Mouse (Mus musculus): ENCODE results near the gene Smyd4.
"Not testable (repeated sequence)": the region's sequence is repeated elsewhere in the genome, so short reads cannot be mapped to it uniquely, and the experiment has no call there.

Smyd4 gene

DNA sequence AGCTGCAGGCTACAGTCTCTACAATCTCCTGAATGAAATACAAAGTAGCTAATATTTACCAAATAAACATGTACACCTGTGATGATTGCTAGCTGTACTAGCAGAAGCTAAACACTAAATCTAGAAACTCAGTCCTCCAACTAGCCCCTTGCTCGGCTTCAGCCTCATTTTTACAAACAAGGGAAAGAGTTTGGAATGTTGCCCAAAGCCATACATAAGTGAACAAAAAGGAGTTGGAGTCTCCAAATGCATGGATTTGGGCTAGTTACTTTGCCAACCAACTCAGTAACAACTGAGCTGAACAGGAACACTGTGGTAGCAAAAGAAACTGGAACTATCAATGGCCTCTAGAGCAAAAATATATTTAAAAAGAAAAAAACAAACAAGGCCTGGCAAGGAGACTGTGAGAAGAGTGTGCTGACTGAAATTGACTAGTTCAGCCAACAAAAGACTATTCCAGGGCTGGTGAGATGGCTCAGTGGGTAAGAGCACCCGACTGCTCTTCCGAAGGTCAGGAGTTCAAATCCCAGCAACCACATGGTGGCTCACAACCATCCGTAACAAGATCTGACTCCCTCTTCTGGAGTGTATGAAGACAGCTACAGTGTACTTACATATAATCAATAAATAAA, 1.6 kb upstream of the Smyd4 start:
- DNase-seq (ENCODE audit: low read depth, low spot score): no peak

- DNase-seq (ENCODE audit: low read depth, low spot score): no peak
Observed at GRCm38 (mm10) chr11:75347188-75347585, 1.0 kb upstream of the Smyd4 start.

DNA sequence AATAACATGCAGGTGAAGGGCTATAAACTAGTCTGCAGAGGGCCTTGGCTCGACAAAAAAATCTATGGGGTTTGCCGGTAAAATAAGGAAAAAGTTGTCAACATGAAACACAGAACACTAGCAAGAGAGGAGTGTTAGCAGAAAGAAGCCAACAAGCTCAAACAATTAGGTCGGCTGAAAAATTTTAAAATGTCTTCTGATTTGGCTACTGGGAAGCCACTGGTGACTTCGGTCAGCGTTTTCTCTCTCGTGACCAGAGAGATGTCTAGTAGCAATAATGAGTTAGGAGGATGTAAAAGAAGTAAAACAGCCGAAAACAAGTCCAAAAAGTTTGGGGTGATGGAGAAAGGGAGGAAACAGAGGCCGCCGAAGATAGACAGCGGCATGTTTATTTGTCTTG, 637 bp upstream of the Smyd4 start:
- no peak for DNase-seq (ENCODE audit: low read depth, low spot score)

DNA sequence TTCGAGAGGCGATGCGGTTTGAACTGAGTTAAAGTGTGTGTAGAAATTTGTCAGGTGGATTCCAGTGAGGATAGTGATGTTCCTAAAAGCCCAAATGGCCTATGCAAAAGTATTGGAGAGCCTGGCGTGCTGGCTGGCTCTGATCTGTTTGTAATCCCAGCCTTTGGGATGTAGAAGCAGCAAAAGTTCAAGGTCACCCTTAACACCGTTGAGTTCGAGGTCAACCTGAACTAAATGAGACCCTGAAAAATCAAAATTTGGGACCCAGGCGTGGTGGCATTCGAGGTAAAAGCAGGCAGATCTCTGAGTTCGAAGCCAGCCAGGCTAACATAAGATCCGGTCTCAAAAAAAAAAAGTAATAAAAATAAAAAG, 643 bp downstream of the Smyd4 start:
- DNase-seq (ENCODE audit: low read depth, low spot score): no peak

GRCm38 (mm10) chr11:75351225-75351624, 3.0 kb downstream of the Smyd4 start:
- DNase-seq (ENCODE audit: low read depth, low spot score): no peak

GRCm38 (mm10) chr11:75355475-75355874, 7.2 kb downstream of the Smyd4 start:
- DNase-seq (ENCODE audit: low read depth, low spot score): no peak

DNA sequence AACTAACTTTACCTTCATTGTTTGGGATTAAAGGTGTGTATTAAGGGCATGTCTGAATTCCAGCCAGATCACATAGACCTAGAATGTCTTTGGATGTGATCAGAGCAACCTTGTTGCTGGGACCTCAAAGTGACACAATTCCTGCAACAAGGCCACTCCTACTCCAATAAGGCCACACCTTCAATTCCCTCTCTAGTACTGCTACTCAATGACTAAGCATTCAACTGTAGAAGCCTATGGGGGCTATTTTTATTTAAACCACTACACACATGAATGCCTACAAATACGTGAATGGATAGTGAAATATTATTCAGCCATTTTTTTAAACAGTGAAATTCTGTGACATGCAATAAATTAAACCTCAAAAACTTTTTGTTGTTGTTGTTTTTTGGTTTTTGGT, 28.9 kb downstream of the Smyd4 start:
- DNase-seq (ENCODE audit: low read depth, low spot score): no peak

DNA sequence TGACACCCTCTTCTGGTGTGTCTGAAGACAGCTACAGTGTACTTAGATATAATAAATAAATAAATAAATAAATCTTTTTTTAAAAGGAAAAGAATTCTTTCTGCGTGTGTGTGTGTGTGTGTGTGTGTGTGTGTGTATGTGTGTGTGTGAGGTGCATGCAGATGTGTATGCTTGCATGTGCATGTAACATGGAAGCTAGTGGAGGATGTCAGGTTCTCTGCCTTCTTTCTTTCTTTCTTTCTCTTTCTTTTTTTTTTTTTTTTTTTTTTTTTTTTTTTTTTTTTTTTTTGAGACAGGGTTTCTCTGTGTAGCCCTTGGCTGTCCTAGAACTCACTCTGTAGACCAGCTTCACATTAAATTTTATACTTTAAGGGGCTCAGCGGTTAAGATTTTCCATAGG, 30.6 kb downstream of the Smyd4 start:
- DNase-seq (ENCODE audit: low read depth, low spot score): not testable (repeated sequence)

DNA sequence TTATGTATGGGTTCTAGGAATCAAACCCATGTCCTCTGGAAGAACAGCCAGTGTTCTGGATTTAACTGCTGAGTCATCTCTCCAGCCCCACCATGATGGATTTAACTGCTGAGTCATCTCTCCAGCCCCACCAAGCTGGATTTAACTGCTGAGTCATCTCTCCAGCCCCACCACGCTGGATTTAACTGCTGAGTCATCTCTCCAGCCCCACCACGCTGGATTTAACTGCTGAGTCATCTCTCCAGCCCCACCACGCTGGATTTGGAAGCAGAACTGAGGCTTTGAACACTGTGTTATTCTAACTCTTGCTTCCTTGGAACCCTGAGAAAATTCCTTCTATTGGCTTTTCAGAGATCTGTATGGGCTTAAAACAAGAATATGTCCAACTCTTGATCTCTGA, 35.3 kb downstream of the Smyd4 start:
- not testable (repeated sequence) for DNase-seq (ENCODE audit: low read depth, low spot score)

DNA sequence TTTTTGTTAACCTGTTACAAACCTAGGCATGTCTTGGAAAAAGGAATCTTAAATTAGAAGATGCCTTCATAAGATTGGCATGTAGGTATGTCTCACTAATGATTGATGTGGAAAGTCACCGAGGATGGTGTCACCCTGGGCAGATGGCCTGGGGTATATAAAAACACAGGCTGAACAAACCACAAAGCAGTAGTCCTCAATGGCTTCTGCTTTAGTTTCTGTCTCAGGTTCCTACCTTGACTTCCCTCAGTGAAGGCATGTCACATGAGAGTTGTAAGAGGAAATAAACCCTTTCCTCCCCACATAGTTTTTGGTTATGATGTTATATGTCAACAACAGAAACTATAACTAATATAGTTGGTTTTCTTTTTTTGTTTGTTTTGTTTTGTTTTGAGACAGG, 47.4 kb downstream of the Smyd4 start:
- DNase-seq (ENCODE audit: low read depth, low spot score): no peak

DNA sequence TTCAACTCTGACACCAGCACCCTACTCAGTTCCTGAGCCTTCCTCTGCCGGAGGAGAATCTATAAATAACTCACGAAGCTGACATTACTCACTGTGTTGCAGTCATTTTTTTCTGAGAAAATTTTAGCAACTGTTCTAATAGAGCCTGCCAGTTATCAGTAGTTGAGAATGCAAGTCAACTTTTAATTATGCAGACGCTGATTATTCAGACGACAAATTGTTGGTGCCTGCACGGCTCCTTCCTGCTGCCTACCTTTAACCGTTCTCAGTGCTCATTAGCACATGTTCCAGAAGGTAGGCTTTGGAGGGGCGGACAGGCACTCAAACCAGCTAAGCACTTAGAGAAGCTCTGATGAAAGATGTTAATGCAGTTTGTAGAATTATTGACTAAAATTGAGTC, 49.2 kb downstream of the Smyd4 start:
- no peak for DNase-seq (ENCODE audit: low read depth, low spot score)

- DNase-seq (ENCODE audit: low read depth, low spot score): no peak
Observed at GRCm38 (mm10) chr11:75399411-75399841, 51.2 kb downstream of the Smyd4 start.

DNA sequence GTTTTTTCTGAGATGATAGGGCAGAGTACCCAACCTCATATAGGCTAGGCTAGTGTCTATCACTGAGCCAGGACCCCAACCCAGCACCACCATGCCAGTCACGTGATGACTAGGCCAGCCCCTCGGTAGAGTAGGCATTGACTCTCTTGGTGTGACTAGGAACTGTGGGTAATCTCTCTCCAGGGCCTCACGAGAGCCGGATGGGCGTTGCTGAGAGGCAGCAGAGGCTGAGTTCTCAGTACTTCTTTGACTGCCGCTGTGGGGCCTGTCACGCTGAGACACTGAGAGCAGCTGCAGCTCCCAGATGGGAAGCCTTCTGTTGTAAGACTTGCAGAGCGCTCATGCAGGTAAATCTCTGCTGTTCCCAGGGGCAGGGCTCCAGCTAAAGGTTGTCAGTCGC, 51.9 kb downstream of the Smyd4 start:
- no peak for DNase-seq (ENCODE audit: low read depth, low spot score)

DNA sequence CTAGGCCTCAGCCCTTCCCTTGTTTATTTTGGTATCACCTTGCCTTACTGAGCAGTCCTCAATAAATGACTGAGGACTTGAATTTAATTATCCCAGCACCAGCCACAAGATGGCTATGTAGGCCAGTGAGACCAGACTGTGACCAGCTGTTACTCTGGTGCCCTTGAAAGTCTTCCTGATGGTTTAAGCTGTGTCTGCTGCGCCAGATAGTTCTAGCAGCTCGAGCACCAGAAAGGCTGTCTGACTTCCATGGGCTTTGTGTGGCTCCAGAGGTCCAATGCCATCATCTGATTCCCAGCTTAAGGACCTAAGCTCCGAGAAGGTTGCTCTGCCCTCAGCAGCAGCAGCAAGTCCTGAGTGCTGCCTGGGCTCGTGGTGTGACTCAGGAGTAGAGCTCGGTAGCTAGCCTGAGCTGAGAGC, 54.0 kb downstream of the Smyd4 start:
- peak; percentile 44 for DNase-seq (ENCODE audit: low read depth, low spot score)

GRCm38 (mm10) chr11:75403301-75404052, 55.2 kb downstream of the Smyd4 start:
- DNase-seq (ENCODE audit: low read depth, low spot score): no peak

- DNase-seq (ENCODE audit: low read depth, low spot score): no peak
Observed at GRCm38 (mm10) chr11:75404801-75405200, 56.6 kb downstream of the Smyd4 start.

- DNase-seq (ENCODE audit: low read depth, low spot score): no peak
Observed at GRCm38 (mm10) chr11:75406104-75406503, 57.9 kb downstream of the Smyd4 start.

- peak; percentile 58 for DNase-seq (ENCODE audit: low read depth, low spot score)
Observed at GRCm38 (mm10) chr11:75406865-75407264, 58.6 kb downstream of the Smyd4 start.

DNA sequence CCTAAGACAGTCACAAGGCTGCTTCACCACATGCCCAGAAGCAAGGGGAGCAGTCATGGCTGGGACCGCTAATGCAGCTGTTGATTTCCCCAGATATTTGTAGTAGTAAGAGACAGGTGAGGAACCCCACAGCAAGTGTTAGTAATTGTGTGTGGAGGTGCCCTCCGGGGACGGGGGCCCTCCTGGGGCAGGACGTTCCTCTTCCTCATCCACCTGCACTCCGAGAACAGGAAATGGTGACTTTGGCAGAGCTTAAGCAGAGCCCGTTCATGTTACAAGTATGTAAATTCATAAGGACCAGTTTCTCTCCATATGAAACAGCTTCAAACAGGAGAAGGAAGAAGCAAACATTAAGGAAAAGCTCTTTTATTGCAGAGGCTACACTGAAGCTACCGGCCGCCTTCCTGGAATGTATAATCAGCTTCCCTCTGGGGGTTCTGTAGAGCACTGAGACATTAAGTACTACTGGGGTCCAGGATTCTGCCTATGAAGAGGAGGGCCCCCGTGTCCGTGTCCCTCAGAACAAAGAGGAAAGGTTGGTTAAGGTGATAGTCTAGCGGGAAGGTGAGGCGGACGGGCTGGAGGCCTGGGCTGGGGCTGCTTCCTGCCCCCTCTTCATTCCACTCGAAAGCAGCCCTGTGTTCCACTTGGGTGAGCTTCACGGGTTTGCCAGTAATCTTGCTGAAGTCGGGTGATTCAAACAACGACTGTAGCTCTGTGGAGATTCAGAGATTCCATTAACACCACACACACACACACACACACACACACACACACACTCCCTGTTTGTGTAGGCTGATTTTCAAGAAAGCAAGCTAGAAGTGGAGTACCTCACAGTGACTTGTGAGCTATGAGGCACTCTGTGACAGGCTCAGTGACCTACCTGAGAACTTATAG, 61.7 kb downstream of the Smyd4 start:
- DNase-seq (ENCODE audit: low read depth, low spot score): peak; percentile 54

DNA sequence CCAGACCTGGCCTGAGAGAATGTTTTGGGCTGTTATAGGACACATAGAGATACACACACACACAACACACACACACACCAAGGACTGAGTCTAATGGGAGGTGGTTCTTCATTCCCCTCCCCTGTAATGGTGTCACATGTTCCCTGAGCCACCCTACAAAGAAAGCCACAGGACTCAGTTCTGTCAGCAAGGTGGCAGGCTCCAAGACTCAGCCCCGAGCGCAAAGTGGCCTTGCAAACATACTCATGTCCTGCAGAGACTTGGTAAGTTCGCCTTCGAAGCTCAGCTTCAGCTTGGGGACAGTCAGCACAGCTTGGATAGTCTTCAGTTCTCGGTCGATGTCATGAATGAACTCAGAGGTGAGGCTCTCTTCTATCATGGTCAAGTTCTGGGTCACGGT, 62.4 kb downstream of the Smyd4 start:
- DNase-seq (ENCODE audit: low read depth, low spot score): no peak

DNA sequence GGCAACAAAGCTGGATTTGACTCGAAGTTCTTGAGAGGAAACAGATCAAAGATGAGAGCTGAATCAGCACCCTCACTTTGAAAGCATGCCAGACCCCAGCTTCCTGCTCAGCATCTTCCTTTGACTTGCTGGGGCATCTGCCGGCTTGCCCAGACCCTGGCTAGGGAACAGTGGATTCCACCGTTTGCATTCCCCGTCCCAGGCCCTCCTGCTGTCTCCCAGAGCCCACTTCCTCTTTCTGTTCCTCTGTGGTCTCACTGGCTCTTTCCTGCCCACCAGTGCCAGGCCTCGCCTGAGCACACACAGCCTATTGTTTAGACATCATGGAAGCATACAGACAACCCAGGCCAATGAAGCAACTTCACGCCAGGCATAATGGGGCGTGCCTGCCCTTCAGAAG, 66.9 kb downstream of the Smyd4 start:
- DNase-seq (ENCODE audit: low read depth, low spot score): peak; percentile 39

- DNase-seq (ENCODE audit: low read depth, low spot score): peak; percentile 17
Observed at GRCm38 (mm10) chr11:75415994-75416393, 67.8 kb downstream of the Smyd4 start.
